Mouse (Mus musculus) embryonic fibroblast, embryonic 13.5 days (primary cell): ENCODE data around the gene Zfp369. TPM values are rescaled to one million over a fixed set of nuclear protein-coding genes. Genes with fewer than 3 reads are reported as not detected.
A peak's percentile ranks its signal among the peaks of the same experiment; 100 is the strongest.
"Not testable (repeated sequence)": the region's sequence is repeated elsewhere in the genome, so short reads cannot be mapped to it uniquely, and the experiment has no call there.

Source experiments
- H3K27ac ChIP-seq: 2 replicates; pipeline ENCODE4 v1.5.1; 2012; ENCODE audit warnings: low read length, control low read depth, inconsistent platforms; ENCODE audit not compliant: insufficient read depth
- H3K4me1 ChIP-seq: 2 replicates; pipeline ENCODE4 v1.6.1; 2011; ENCODE audit warnings: low read length; ENCODE audit not compliant: control insufficient read depth, insufficient read depth
- H3K4me3 ChIP-seq: 2 replicates; pipeline ENCODE4 v1.5.1; 2011; ENCODE audit warnings: mild to moderate bottlenecking, control low read depth, low read length; ENCODE audit not compliant: insufficient read depth
- CTCF ChIP-seq: IDR thresholded peaks from 2 replicates; pipeline ENCODE4 v1.5.1; 2011; ENCODE audit warnings: mild to moderate bottlenecking, control low read depth, low read length, moderate library complexity, borderline replicate concordance; ENCODE audit not compliant: insufficient read depth
- POLR2A ChIP-seq: IDR thresholded peaks from 2 replicates; pipeline ENCODE4 v1.6.1; 2011; ENCODE audit warnings: low read depth, mild to moderate bottlenecking, control low read depth, low read length, moderate library complexity
- polyA plus RNA-seq: library from polyadenylated mRNA; stranded (reverse); fragments of >200 nt; gene quantifications from 2 replicates; pipeline ENCODE4 v1.2.4, GENCODE M21; 2011; ENCODE audit warnings: low read depth; ENCODE audit not compliant: missing spikeins, insufficient read length

Gene Zfp369
- polyA plus RNA-seq, 1 experiment: 26.9 TPM

- TF ChIP-seq POLR2A (no peak), CTCF (no peak)
- H3K4me3 ChIP-seq: no peak within 1 kb of the TSS
- no peaks in the 10 kb centered on the region for H3K4me1 ChIP-seq
- no peak within 1 kb of the TSS for H3K27ac ChIP-seq
Observed at GRCm38 (mm10) chr13:65259239-65259638, 19.4 kb upstream of the Zfp369 start, which contains the start of gene Gm10775. Gene Gm10775 (plus strand): TSS chr13:65259539.

GRCm38 (mm10) chr13:65262086-65262485 is 16.5 kb upstream of the Zfp369 start:
- Histone ChIP-seq H3K4me3 (no peak overlapping the region), H3K4me1 (no peaks in the 10 kb centered on the region), H3K27ac (no peak overlapping the region)
- TF ChIP-seq CTCF (no peak), POLR2A (no peak)

- H3K4me1 ChIP-seq: no peaks in the 10 kb centered on the region
- H3K4me3 ChIP-seq: peak overlapping the region; percentile 88
- H3K27ac ChIP-seq: peak overlapping the region; percentile 85
- no peak for TF ChIP-seq CTCF
- no peak; the same call in 1 of the 2 replicates for TF ChIP-seq POLR2A
Observed at GRCm38 (mm10) chr13:65277994-65278382, 626 bp upstream of the Zfp369 start.

- Histone ChIP-seq H3K4me3 (no peak overlapping the region), H3K27ac (no peak overlapping the region), H3K4me1 (no peaks in the 10 kb centered on the region)
- TF ChIP-seq CTCF: no peak
Observed at GRCm38 (mm10) chr13:65286771-65287170, 8.2 kb downstream of the Zfp369 start.

GRCm38 (mm10) chr13:65296354-65296753 is 17.7 kb downstream of the Zfp369 start:
- Histone ChIP-seq H3K4me3 (no peak overlapping the region), H3K4me1 (no peaks in the 10 kb centered on the region), H3K27ac (no peak overlapping the region)
- TF ChIP-seq POLR2A: no peak
- TF ChIP-seq CTCF: no peak

- peak overlapping the region; percentile 8; the same call in 1 of the 2 replicates for H3K4me3 ChIP-seq
- H3K27ac ChIP-seq, H3K4me1 ChIP-seq: not testable (repeated sequence)
Observed at GRCm38 (mm10) chr13:65310849-65311248, 32.2 kb downstream of the Zfp369 start.

GRCm38 (mm10) chr13:65311311-65311755 is 32.7 kb downstream of the Zfp369 start:
- no peak overlapping the region for H3K27ac ChIP-seq
- TF ChIP-seq CTCF (no peak), POLR2A (no peak)
- no peaks in the 10 kb centered on the region for H3K4me1 ChIP-seq
- H3K4me3 ChIP-seq: peak overlapping the region; percentile 8; the same call in 1 of the 2 replicates

GRCm38 (mm10) chr13:65311826-65312225 is 33.2 kb downstream of the Zfp369 start:
- no peak overlapping the region for H3K4me3 ChIP-seq
- H3K27ac ChIP-seq: no peak overlapping the region
- TF ChIP-seq CTCF (no peak), POLR2A (no peak)
- H3K4me1 ChIP-seq: no peaks in the 10 kb centered on the region

- H3K4me1 ChIP-seq, H3K27ac ChIP-seq, H3K4me3 ChIP-seq: not testable (repeated sequence)
Observed at GRCm38 (mm10) chr13:65348501-65348900, 69.9 kb downstream of the Zfp369 start.

GRCm38 (mm10) chr13:65351768-65352167 is 73.2 kb downstream of the Zfp369 start:
- H3K27ac ChIP-seq, H3K4me3 ChIP-seq, H3K4me1 ChIP-seq: not testable (repeated sequence)

Other genes with a start within 250 kb of the Zfp369 start
- not detected in 2 replicates for gene Spata31d1c, start 245.8 kb upstream of the Zfp369 start, polyA plus RNA-seq
- gene Prss47, start 226.1 kb upstream of the Zfp369 start, polyA plus RNA-seq: not detected in 2 replicates
- 39.4 and 49.1 TPM in 2 replicates for gene Mfsd14b, start 165.8 kb upstream of the Zfp369 start, polyA plus RNA-seq
- gene Olfr465-ps1, start 140.7 kb upstream of the Zfp369 start, polyA plus RNA-seq: not detected in 2 replicates
- gene Olfr466, start 128.6 kb upstream of the Zfp369 start, polyA plus RNA-seq: not detected in 2 replicates
- gene Nlrp4f, start 72.8 kb upstream of the Zfp369 start, polyA plus RNA-seq: not detected in 2 replicates
- gene Gm10775, start 19.3 kb upstream of the Zfp369 start, polyA plus RNA-seq: not detected in 2 replicates
- not detected in 2 replicates for gene Gm10139, start 233.9 kb downstream of the Zfp369 start, polyA plus RNA-seq